Mouse (Mus musculus) stomach, postnatal 0 days (tissue): Measurements from ENCODE around the gene Dusp22. TPM values are rescaled to one million over a fixed set of nuclear protein-coding genes. Genes with fewer than 3 reads are reported as not detected.

Experiments used
- ATAC-seq: fragments of 200-750 bp; cut with Nextera tagmentation; 2 replicates; pipeline ENCODE4 v1.8.0; 2017; ENCODE audit not compliant: low FRiP score, low TSS enrichment
- DNase-seq: peaks from one replicate; pipeline ENCODE4 v3.0.0-alpha.2; 2016; ENCODE audit warnings: low spot score
- H3K27ac ChIP-seq: fragments of 300-500 bp; sonication (generic); replicated peaks from 2 replicates; pipeline ENCODE4 v1.5.1; 2014; ENCODE audit warnings: mild to moderate bottlenecking, control low read depth
- H3K27me3 ChIP-seq: fragments of 300-500 bp; sonication (generic); 2 replicates; pipeline ENCODE4 v1.6.1; 2014; ENCODE audit warnings: low read length; ENCODE audit not compliant: control insufficient read depth, insufficient read depth
- H3K36me3 ChIP-seq: fragments of 300-500 bp; sonication (generic); 2 replicates; pipeline ENCODE4 v1.6.1; 2014; ENCODE audit warnings: low read length, mixed read lengths; ENCODE audit not compliant: control insufficient read depth, insufficient read depth
- H3K4me1 ChIP-seq: fragments of 300-500 bp; sonication (generic); replicated peaks from 2 replicates; pipeline ENCODE4 v1.6.1; 2014; ENCODE audit warnings: antibody characterized with exemption; ENCODE audit not compliant: control insufficient read depth, insufficient read depth
- H3K4me2 ChIP-seq: fragments of 300-500 bp; sonication (generic); replicated peaks from 2 replicates; pipeline ENCODE4 v1.6.1; 2014; ENCODE audit warnings: low read depth, mild to moderate bottlenecking, control low read depth, moderate library complexity
- H3K4me3 ChIP-seq: fragments of 300-500 bp; sonication (generic); 2 replicates; pipeline ENCODE4 v1.5.1; 2014; ENCODE audit warnings: low read depth, low read length, control low read depth
- H3K9ac ChIP-seq: fragments of 300-500 bp; sonication (generic); 2 replicates; pipeline ENCODE4 v1.6.1; 2014; ENCODE audit warnings: mild to moderate bottlenecking, low read length, control low read depth, mixed read lengths
- H3K9me3 ChIP-seq: fragments of 300-500 bp; sonication (generic); 2 replicates; pipeline ENCODE4 v1.6.1; 2016; ENCODE audit warnings: low read length; ENCODE audit not compliant: control insufficient read depth
- CTCF ChIP-seq: IDR thresholded peaks from 2 replicates; pipeline ENCODE4 v1.5.1; 2016; ENCODE audit warnings: antibody characterized with exemption, low read depth, mild to moderate bottlenecking, moderate library complexity
- EP300 ChIP-seq: optimal IDR thresholded peaks from 2 replicates; pipeline ENCODE3; 2016; ENCODE audit warnings: antibody characterized with exemption
- WGBS: fragments of 180-500 bp; shearing (Covaris S2); extraction: QIAGEN DNeasy Blood & Tissue Kit; methylation state at CpG from one replicate; pipeline ENCODE4 v1.1.7; 2014; 5-methylcytosine and 5-hydroxymethylcytosine counted together
- polyA plus RNA-seq: library from polyadenylated mRNA; unstranded; fragments of >200 nt; fragmentation: Nextera tagmentation; extraction: Ambion mirVana; gene quantifications from 2 replicates; pipeline ENCODE4 v1.2.1, GENCODE M21; 2015

The Dusp22 gene
- polyA plus RNA-seq, 1 experiment from 2014 or later: 49.2 TPM

- no peaks in the 10 kb centered on the region for H3K4me1 ChIP-seq
- H3K4me2 ChIP-seq: no peak overlapping the region
- TF ChIP-seq EP300: no peak
- TF ChIP-seq CTCF: no peak
- no peaks in the 10 kb centered on the region for H3K27me3 ChIP-seq
- no peak overlapping the region for H3K9ac ChIP-seq
- ATAC-seq: no peak
- no peaks in the 10 kb centered on the region for H3K36me3 ChIP-seq
- no peaks in the 10 kb centered on the region for H3K9me3 ChIP-seq
- DNase-seq: no peak
- H3K27ac ChIP-seq: no peak overlapping the region
- no peak overlapping the region for H3K4me3 ChIP-seq
- WGBS: 86% methylated on average over 5 of the region's 5 CpGs
These were observed 42.9 kb downstream of the Dusp22 start for GRCm38 (mm10) chr13:30702695-30703094.

- Histone ChIP-seq H3K4me3 (no peak overlapping the region), H3K9ac (no peak overlapping the region), H3K27ac (no peak overlapping the region), H3K4me2 (no peak overlapping the region), H3K36me3 (no peaks in the 10 kb centered on the region), H3K4me1 (no peaks in the 10 kb centered on the region), H3K9me3 (no peaks in the 10 kb centered on the region), H3K27me3 (no peaks in the 10 kb centered on the region)
- TF ChIP-seq EP300: no peak
- no peak for TF ChIP-seq CTCF
- WGBS: 78% methylated on average over 8 of the region's 8 CpGs
- ATAC-seq (no peak), DNase-seq (no peak)
These were observed 44.7 kb downstream of the Dusp22 start for GRCm38 (mm10) chr13:30704246-30705095.

- H3K27ac ChIP-seq: no peak overlapping the region
- no peaks in the 10 kb centered on the region for H3K36me3 ChIP-seq
- H3K4me2 ChIP-seq: no peak overlapping the region
- no peak for TF ChIP-seq EP300
- TF ChIP-seq CTCF: no peak
- H3K27me3 ChIP-seq: no peaks in the 10 kb centered on the region
- H3K4me1 ChIP-seq: no peaks in the 10 kb centered on the region
- H3K9me3 ChIP-seq: no peaks in the 10 kb centered on the region
- H3K4me3 ChIP-seq: no peak overlapping the region
- ATAC-seq: no peak
- WGBS: 81% methylated on average over 2 of the region's 2 CpGs
- no peak overlapping the region for H3K9ac ChIP-seq
- no peak for DNase-seq
These were observed 51.3 kb downstream of the Dusp22 start for GRCm38 (mm10) chr13:30711066-30711465.

GRCm38 (mm10) chr13:30711711-30712110, 51.9 kb downstream of the Dusp22 start:
- Histone ChIP-seq H3K4me2 (no peak overlapping the region), H3K9me3 (no peaks in the 10 kb centered on the region), H3K4me3 (no peak overlapping the region), H3K36me3 (no peaks in the 10 kb centered on the region), H3K4me1 (no peaks in the 10 kb centered on the region), H3K27ac (no peak overlapping the region), H3K27me3 (no peaks in the 10 kb centered on the region), H3K9ac (no peak overlapping the region)
- no peak for ATAC-seq
- no peak for TF ChIP-seq CTCF
- no peak for TF ChIP-seq EP300
- no peak for DNase-seq
- 92% methylated on average over 3 of the region's 3 CpGs for WGBS

- TF ChIP-seq CTCF (no peak), EP300 (no peak)
- Histone ChIP-seq H3K27me3 (no peaks in the 10 kb centered on the region), H3K9me3 (no peaks in the 10 kb centered on the region), H3K4me3 (no peak overlapping the region), H3K36me3 (no peaks in the 10 kb centered on the region), H3K4me1 (no peaks in the 10 kb centered on the region), H3K9ac (no peak overlapping the region), H3K4me2 (no peak overlapping the region), H3K27ac (no peak overlapping the region)
- DNase-seq (no peak), ATAC-seq (no peak)
- 69% methylated on average over 6 of the region's 6 CpGs for WGBS
These were observed 52.5 kb downstream of the Dusp22 start for GRCm38 (mm10) chr13:30712280-30712679.

GRCm38 (mm10) chr13:30713621-30714020, 53.8 kb downstream of the Dusp22 start:
- no peaks in the 10 kb centered on the region for H3K27me3 ChIP-seq
- H3K4me2 ChIP-seq: no peak overlapping the region
- TF ChIP-seq EP300: no peak
- no peak for TF ChIP-seq CTCF
- H3K36me3 ChIP-seq: no peaks in the 10 kb centered on the region
- H3K9me3 ChIP-seq: no peaks in the 10 kb centered on the region
- H3K27ac ChIP-seq: no peak overlapping the region
- 51% methylated on average over 3 of the region's 3 CpGs for whole genome bisulfite sequencing
- H3K4me1 ChIP-seq: no peaks in the 10 kb centered on the region
- no peak overlapping the region for H3K4me3 ChIP-seq
- ATAC-seq (no peak), DNase-seq (no peak)
- H3K9ac ChIP-seq: no peak overlapping the region
